Comparison of ENCODE assay signal across 11 mouse cellular contexts in genomic region chr2:152056368-152057251, GRCm38 (mm10). TPM values are rescaled to one million over a fixed set of nuclear protein-coding genes. Genes with fewer than 3 reads are reported as not detected.
DNase-seq lines count a peak whose midpoint lies in the region; ATAC-seq lines count a peak whose summit lies in the region.
"Had no signal": no experiment of that assay in that cellular context is flagged by ENCODE, and none has a peak within 500 bp of the region (broad histone marks: within the 10 kb centered on the region; RNA-seq: fewer than 3 reads in every experiment).

No protein-coding gene starts in this region.

- peak overlapping the region; percentile 60 for H3K27ac ChIP-seq in hindbrain, embryonic 11.5 days (ENCODE audit: low read depth, low read length)
- no peak overlapping the region for H3K27ac ChIP-seq in neural tube, embryonic 14.5 days (ENCODE audit: low read depth, low read length)
- H3K27ac ChIP-seq: embryonic facial prominence, embryonic 13.5 days had no signal

- peak; percentile 84 for ATAC-seq in hindbrain, embryonic 11.5 days (ENCODE audit: low FRiP score)
- ATAC-seq in neural tube, embryonic 14.5 days (ENCODE audit: low read depth) = peak; percentile 19; the same call in 1 of the 2 replicates

- H3K4me2 ChIP-seq in hindbrain, embryonic 11.5 days (replicated peaks; ENCODE audit: low read depth, low read length) = no peak overlapping the region
- H3K4me2 ChIP-seq in neural tube, embryonic 14.5 days (ENCODE audit: low read depth, low read length) = no peak overlapping the region
- H3K4me2 ChIP-seq: embryonic facial prominence, embryonic 13.5 days; heart, embryonic 11.5 days had no signal

- H3K36me3 ChIP-seq in hindbrain, embryonic 11.5 days (ENCODE audit: control insufficient read depth, insufficient read depth, low read length) = no peaks in the 10 kb centered on the region
- H3K36me3 ChIP-seq in neural tube, embryonic 14.5 days (ENCODE audit: control insufficient read depth, insufficient read depth, low read length) = no peaks in the 10 kb centered on the region
- H3K36me3 ChIP-seq: embryonic facial prominence, embryonic 13.5 days had no signal

- peaks cover 4% of the 10 kb centered on the region; the same call in 1 of the 2 replicates for H3K27me3 ChIP-seq in hindbrain, embryonic 11.5 days (ENCODE audit: control insufficient read depth, insufficient read depth, low read length)
- H3K27me3 ChIP-seq in neural tube, embryonic 14.5 days (ENCODE audit: control insufficient read depth, insufficient read depth, low read length) = no peaks in the 10 kb centered on the region

- WGBS in hindbrain, embryonic 11.5 days = 64% methylated on average over 22 of the region's 22 CpGs
- 47% methylated on average over 22 of the region's 22 CpGs for WGBS in neural tube, embryonic 14.5 days

- DNase-seq in layer of hippocampus, postnatal 14 days (ENCODE audit: low spot score in 2 of 2) = peak; percentile 42 to 66
- DNase-seq in layer of hippocampus, adult 9-10 months (ENCODE audit: low spot score) = no peak
- peak; percentile 83 to 85 for DNase-seq in cerebellum, adult 18-20 months
- peak; percentile 25 for DNase-seq in hindbrain, embryonic 11.5 days (ENCODE audit: low spot score)
- no peak for DNase-seq in urinary bladder, postnatal 25 days (ENCODE audit: low spot score)
- DNase-seq in thymus, adult 18-20 months = no peak

- H3K9me3 ChIP-seq in hindbrain, embryonic 11.5 days (ENCODE audit: control insufficient read depth, low read length) = no peaks in the 10 kb centered on the region
- no peaks in the 10 kb centered on the region for H3K9me3 ChIP-seq in neural tube, embryonic 14.5 days (ENCODE audit: control insufficient read depth, low read length)
- H3K9me3 ChIP-seq: embryonic facial prominence, embryonic 13.5 days; megakaryocyte, embryonic 14.5 days had no signal

- no peak overlapping the region for H3K4me3 ChIP-seq in hindbrain, embryonic 11.5 days (ENCODE audit: low read depth, low read length)
- H3K4me3 ChIP-seq in neural tube, embryonic 14.5 days (ENCODE audit: low read depth, low read length) = no peak overlapping the region
- H3K4me3 ChIP-seq: embryonic facial prominence, embryonic 13.5 days; megakaryocyte, embryonic 14.5 days had no signal

- H3K9ac ChIP-seq in hindbrain, embryonic 11.5 days (ENCODE audit: low read depth, low read length) = 0 out of 2 replicates have a peak overlapping the region, but pooled peaks have one; percentile 15
- H3K9ac ChIP-seq in neural tube, embryonic 14.5 days (replicated peaks; ENCODE audit: low read depth, low read length) = no peak overlapping the region
- H3K9ac ChIP-seq: embryonic facial prominence, embryonic 13.5 days had no signal

- H3K4me1 ChIP-seq in hindbrain, embryonic 11.5 days (replicated peaks; ENCODE audit: control insufficient read depth, insufficient read depth, low read length) = 0 out of 2 replicates have a peak, but pooled peaks cover 9% of the 10 kb centered on the region
- 0 out of 2 replicates have a peak, but pooled peaks cover 8% of the 10 kb centered on the region for H3K4me1 ChIP-seq in neural tube, embryonic 14.5 days (ENCODE audit: control insufficient read depth, insufficient read depth, low read length)
- H3K4me1 ChIP-seq: embryonic facial prominence, embryonic 13.5 days had no signal

RNA-seq across cellular contexts. Expression of gene Scrt2, which starts 24.7 kb away (rescaled TPM):
- total RNA-seq in layer of hippocampus, postnatal 14 days (2021) = 10 to 100 TPM; 25.6 to 27.7 TPM
- polyA plus RNA-seq in hindbrain, embryonic 11.5 days (2014; fragmentation: Nextera tagmentation; extraction: Ambion mirVana) = 27.1 and 31.4 TPM in 2 replicates
- 15.7 and 17.9 TPM in 2 replicates for polyA plus RNA-seq in neural tube, embryonic 14.5 days (2014; fragmentation: Nextera tagmentation; extraction: Ambion mirVana)
- polyA plus RNA-seq: kidney, embryonic 14.5 days had no signal

RNA-seq across cellular contexts. Expression of gene Srxn1, which starts 48.7 kb away (rescaled TPM):
- total RNA-seq in layer of hippocampus, postnatal 14 days (2021) = 10 to 100 TPM; 59.1 to 65.8 TPM
- 13.4 and 14.8 TPM in 2 replicates for polyA plus RNA-seq in hindbrain, embryonic 11.5 days (2014; fragmentation: Nextera tagmentation; extraction: Ambion mirVana)
- polyA plus RNA-seq in neural tube, embryonic 14.5 days (2014; fragmentation: Nextera tagmentation; extraction: Ambion mirVana) = 22.5 and 23.4 TPM in 2 replicates

Comparison
In these comparisons a context has a peak if more than half of its experiments do, and no peak if none do; other contexts are left out.
1. DNase-seq: peak in layer of hippocampus, postnatal 14 days (2 of 2), cerebellum, adult 18-20 months (2 of 2) and hindbrain, embryonic 11.5 days (single experiment); none in layer of hippocampus, adult 9-10 months (single experiment), urinary bladder, postnatal 25 days (single experiment) and thymus, adult 18-20 months (0 of 2).